Mouse (Mus musculus) MEL (cell line): ENCODE data around the gene Tubal3. TPM values are rescaled to one million over a fixed set of nuclear protein-coding genes. Genes with fewer than 3 reads are reported as not detected.

Source experiments
- DNase-seq: peaks from one replicate; pipeline ENCODE4 v3.0.0; 2011; ENCODE audit warnings: low read depth, low spot score
- H3K27ac ChIP-seq: 2 replicates; pipeline ENCODE4 v1.5.1; 2012; ENCODE audit warnings: low read depth, mild to moderate bottlenecking, control low read depth, low read length, moderate library complexity; ENCODE audit not compliant: control insufficient read depth
- H3K27me3 ChIP-seq, 2 experiments: fragments of 150-350 bp in 1 of 2; sonication (generic) in 1 of 2; 2 replicates each; pipeline ENCODE4 v1.6.1; 2012; ENCODE audit warnings: low read length in 2 of 2, mild to moderate bottlenecking in 2 of 2, improper control_type of control experiment in 1 of 2, moderate library complexity in 1 of 2; ENCODE audit not compliant: insufficient read depth in 2 of 2, control insufficient read depth in 1 of 2
- H3K36me3 ChIP-seq, 2 experiments: 2 replicates each; pipeline ENCODE4 v1.6.1; 2012 to 2014; ENCODE audit warnings: low read length in 2 of 2, improper control_type of control experiment in 1 of 2, inconsistent platforms in 1 of 2, mild to moderate bottlenecking in 1 of 2; ENCODE audit not compliant: insufficient read depth in 2 of 2, control insufficient read depth in 1 of 2
- H3K4me1 ChIP-seq, 2 experiments: fragments of 150-350 bp in 1 of 2; sonication (generic) in 1 of 2; 2 replicates each; pipeline ENCODE4 v1.6.1; 2012; ENCODE audit warnings: low read length in 2 of 2, improper control_type of control experiment in 1 of 2, mild to moderate bottlenecking in 1 of 2; ENCODE audit not compliant: insufficient read depth in 2 of 2, control insufficient read depth in 1 of 2
- H3K4me3 ChIP-seq, 2 experiments: fragments of 150-350 bp in 1 of 2; sonication (generic) in 1 of 2; 2 replicates each; pipeline ENCODE4 v1.5.1; 2012; ENCODE audit warnings: low read depth in 2 of 2, low read length in 2 of 2, mild to moderate bottlenecking in 2 of 2, moderate library complexity in 2 of 2, control low read depth in 1 of 2, improper control_type of control experiment in 1 of 2; ENCODE audit not compliant: control insufficient read depth in 1 of 2, insufficient read depth in 1 of 2
- H3K79me2 ChIP-seq: 2 replicates; pipeline ENCODE4 v1.6.1; 2012; ENCODE audit warnings: mild to moderate bottlenecking, low read length, moderate library complexity; ENCODE audit not compliant: control insufficient read depth, poor library complexity, insufficient read depth
- H3K9ac ChIP-seq: 2 replicates; pipeline ENCODE4 v1.6.1; 2012; ENCODE audit warnings: low read depth, mild to moderate bottlenecking, control low read depth, low read length, moderate library complexity; ENCODE audit not compliant: control insufficient read depth, poor library complexity, severe bottlenecking
- H3K9me3 ChIP-seq: fragments of 150-350 bp; sonication (generic); replicated peaks from 2 replicates; pipeline ENCODE4 v1.6.1; 2012; ENCODE audit warnings: mild to moderate bottlenecking, low read length, improper control_type of control experiment, moderate library complexity; ENCODE audit not compliant: insufficient read depth
- BHLHE40 ChIP-seq: IDR thresholded peaks from 2 replicates; pipeline ENCODE4 v1.6.1; 2012; ENCODE audit warnings: low read depth, mild to moderate bottlenecking, inconsistent platforms, low read length, improper control_type of control experiment, borderline replicate concordance
- CHD1 ChIP-seq: IDR thresholded peaks from 2 replicates; pipeline ENCODE4 v1.6.1; 2012; ENCODE audit warnings: low read depth, mild to moderate bottlenecking, inconsistent platforms, low read length, improper control_type of control experiment
- E2F4 ChIP-seq: IDR thresholded peaks from 2 replicates; pipeline ENCODE4 v1.6.1; 2011; ENCODE audit warnings: low read depth, low read length, improper control_type of control experiment, borderline replicate concordance
- EP300 ChIP-seq, 2 experiments: IDR thresholded peaks; 2 replicates each; pipeline ENCODE4 v1.6.1; 2011; ENCODE audit warnings: improper control_type of control experiment in 2 of 2, low read length in 2 of 2, low read depth in 1 of 2, mild to moderate bottlenecking in 1 of 2
- GABPA ChIP-seq: IDR thresholded peaks from 2 replicates; pipeline ENCODE4 v1.6.1; 2012; ENCODE audit warnings: low read depth, mild to moderate bottlenecking, inconsistent platforms, low read length, improper control_type of control experiment, moderate library complexity
- HCFC1 ChIP-seq: IDR thresholded peaks from 2 replicates; pipeline ENCODE4 v1.6.1; 2012; ENCODE audit warnings: low read depth, mild to moderate bottlenecking, inconsistent platforms, low read length, improper control_type of control experiment, moderate library complexity
- MAFK ChIP-seq: IDR thresholded peaks from 2 replicates; pipeline ENCODE4 v1.6.1; 2011; ENCODE audit warnings: low read depth, mild to moderate bottlenecking, low read length, improper control_type of control experiment, borderline replicate concordance
- MAX ChIP-seq: IDR thresholded peaks from 2 replicates; pipeline ENCODE4 v1.6.1; 2011; ENCODE audit warnings: low read length, improper control_type of control experiment
- MXI1 ChIP-seq: IDR thresholded peaks from 2 replicates; pipeline ENCODE4 v1.6.1; 2011; ENCODE audit warnings: mild to moderate bottlenecking, low read depth, low read length, improper control_type of control experiment
- MYB ChIP-seq: IDR thresholded peaks from 2 replicates; pipeline ENCODE4 v1.6.1; 2011; ENCODE audit warnings: mild to moderate bottlenecking, low read depth, low read length, improper control_type of control experiment
- NELFE ChIP-seq: IDR thresholded peaks from 2 replicates; pipeline ENCODE4 v1.6.1; 2011; ENCODE audit warnings: low read depth, low read length, improper control_type of control experiment
- POLR2A ChIP-seq, 2 experiments: IDR thresholded peaks; 2 replicates each; pipeline ENCODE4 v1.6.1; 2011 to 2012; ENCODE audit warnings: low read length in 2 of 2, mild to moderate bottlenecking in 2 of 2, control low read depth in 1 of 2, improper control_type of control experiment in 1 of 2, low read depth in 1 of 2, moderate library complexity in 1 of 2; ENCODE audit not compliant: control insufficient read depth in 1 of 2, insufficient read depth in 1 of 2, poor library complexity in 1 of 2
- POLR2AphosphoS2 ChIP-seq: IDR thresholded peaks from 2 replicates; pipeline ENCODE4 v1.6.1; 2011; ENCODE audit warnings: low read length, improper control_type of control experiment
- SIN3A ChIP-seq: IDR thresholded peaks from 2 replicates; pipeline ENCODE4 v1.6.1; 2012; ENCODE audit warnings: low read length, improper control_type of control experiment, inconsistent platforms
- SMC3 ChIP-seq: IDR thresholded peaks from 2 replicates; pipeline ENCODE4 v1.6.1; 2011; ENCODE audit warnings: low read depth, low read length, improper control_type of control experiment
- TAL1 ChIP-seq: IDR thresholded peaks from 2 replicates; pipeline ENCODE4 v1.6.1; 2012; ENCODE audit warnings: mild to moderate bottlenecking, inconsistent platforms, low read length, moderate library complexity, mixed read lengths
- TBP ChIP-seq: IDR thresholded peaks from 2 replicates; pipeline ENCODE4 v1.8.0; 2011; ENCODE audit warnings: low read depth, low read length, improper control_type of control experiment
- TCF12 ChIP-seq: IDR thresholded peaks from 2 replicates; pipeline ENCODE4 v1.6.1; 2014; ENCODE audit warnings: low read depth, mild to moderate bottlenecking, inconsistent platforms, low read length, improper control_type of control experiment, moderate library complexity
- UBTF ChIP-seq: IDR thresholded peaks from 2 replicates; pipeline ENCODE4 v1.6.1; 2012; ENCODE audit warnings: low read depth, mild to moderate bottlenecking, inconsistent platforms, low read length, improper control_type of control experiment, moderate library complexity, borderline replicate concordance; ENCODE audit not compliant: insufficient read depth
- USF1 ChIP-seq: IDR thresholded peaks from 2 replicates; pipeline ENCODE4 v1.6.1; 2014; ENCODE audit warnings: low read depth, mild to moderate bottlenecking, inconsistent platforms, low read length, improper control_type of control experiment, moderate library complexity
- USF2 ChIP-seq, 2 experiments: IDR thresholded peaks; 2 replicates each; pipeline ENCODE4 v1.6.1; 2011 to 2012; ENCODE audit warnings: improper control_type of control experiment in 2 of 2, low read length in 2 of 2, borderline replicate concordance in 1 of 2, inconsistent platforms in 1 of 2, low read depth in 1 of 2, mild to moderate bottlenecking in 1 of 2; ENCODE audit not compliant: insufficient read depth in 1 of 2
- ZC3H11A ChIP-seq: IDR thresholded peaks from 2 replicates; pipeline ENCODE4 v1.6.1; 2012; ENCODE audit warnings: low read depth, mild to moderate bottlenecking, inconsistent platforms, low read length, improper control_type of control experiment
- ZKSCAN1 ChIP-seq: IDR thresholded peaks from 2 replicates; pipeline ENCODE4 v1.6.1; 2012; ENCODE audit warnings: low read depth, mild to moderate bottlenecking, inconsistent platforms, low read length, improper control_type of control experiment, moderate library complexity
- ZMIZ1 ChIP-seq: IDR thresholded peaks from 2 replicates; pipeline ENCODE4 v1.6.1; 2012; ENCODE audit warnings: low read depth, mild to moderate bottlenecking, inconsistent platforms, low read length, improper control_type of control experiment, moderate library complexity
- ZNF384 ChIP-seq: IDR thresholded peaks from 2 replicates; pipeline ENCODE4 v1.6.1; 2012; ENCODE audit warnings: low read depth, mild to moderate bottlenecking, inconsistent platforms, low read length, improper control_type of control experiment
- polyA plus RNA-seq, 2 experiments: library from polyadenylated mRNA; stranded (reverse) in 1 of 2; unstranded in 1 of 2; fragments of >175 nt in 1 of 2; fragments of >200 nt in 1 of 2; gene quantifications; 2 replicates each; pipeline versions ENCODE4 v1.2.1 to v1.2.4; 2012; ENCODE audit warnings: low replicate concordance in 2 of 2, low read depth in 1 of 2; ENCODE audit not compliant: insufficient read length in 2 of 2, insufficient read depth in 1 of 2, missing spikeins in 1 of 2
- total RNA-seq: library from RNA; depleted of rRNA; stranded (reverse); fragments of 300-350 nt; gene quantifications from 2 replicates; pipeline ENCODE4 v1.2.3, GENCODE M21; 2012; rRNA removed

The Tubal3 gene
- total RNA-seq (not detected in 2 replicates), polyA plus RNA-seq (not detected)

DNA sequence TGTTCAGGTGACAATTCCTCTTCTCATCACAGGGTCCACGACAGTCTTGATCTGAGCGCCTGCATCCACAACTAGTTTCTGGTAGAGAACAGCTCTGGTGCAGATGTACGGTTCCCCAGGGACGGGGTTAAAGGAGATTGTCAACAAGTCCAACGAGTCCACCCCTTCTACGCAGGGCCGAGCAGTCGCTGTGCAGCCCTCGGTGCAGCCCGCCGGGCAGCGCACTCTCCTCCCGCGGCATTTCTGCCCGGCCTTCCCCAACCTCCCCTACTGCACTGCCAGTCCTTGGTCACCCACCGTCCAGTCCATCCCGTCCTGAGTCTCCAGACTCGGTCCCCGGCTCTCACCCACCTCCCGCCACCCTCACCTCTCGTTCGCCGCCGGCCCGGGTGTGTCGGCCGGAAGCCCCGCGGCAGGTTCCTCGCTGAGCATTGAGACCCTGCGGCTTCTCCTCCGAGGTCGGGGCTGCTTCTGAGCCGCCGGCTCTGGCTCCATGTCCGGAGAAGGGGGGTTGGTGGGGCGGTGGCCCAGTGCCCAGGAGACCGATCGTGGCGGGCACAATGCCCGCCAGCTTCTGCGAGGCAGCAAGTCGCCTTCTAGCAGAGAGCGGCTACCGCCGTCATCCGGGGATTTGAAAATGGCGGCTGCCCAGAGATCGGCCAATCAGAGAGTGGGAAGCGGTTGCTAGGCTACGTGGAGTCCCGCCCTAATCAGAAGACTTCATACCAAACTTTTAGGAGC is at the start of gene Tubal3, which contains the start of gene Net1:
Gene Tubal3, plus strand, starts transcription at position 704 of the 741 bp plus-strand sequence.
Gene Net1, minus strand, starts transcription at position 650 of the 741 bp plus-strand sequence.
- Histone ChIP-seq H3K4me3 (peak within 1 kb of the TSS; percentile 75 to 89), H3K36me3 (peaks cover 0 to 18% of the 10 kb centered on the region in 2 experiments; a peak in 2 of 4 replicates), H3K9me3 (no peaks in the 10 kb centered on the region), H3K79me2 (peaks cover 15% of the 10 kb centered on the region), H3K27me3 (no peaks in the 10 kb centered on the region), H3K4me1 (peaks cover 11 to 13% of the 10 kb centered on the region in 2 experiments), H3K9ac (peak within 1 kb of the TSS; percentile 86), H3K27ac (peak within 1 kb of the TSS; percentile 34)
- TF ChIP-seq POLR2AphosphoS2, result peak; percentile 80
- TF ChIP-seq TCF12, result no peak
- peak; percentile 81; the same call in 1 of the 2 replicates for TF ChIP-seq UBTF
- no peak for TF ChIP-seq ZC3H11A
- peak; percentile 77 for TF ChIP-seq HCFC1
- TF ChIP-seq MAX, result no peak
- TF ChIP-seq ZKSCAN1, result no peak
- no peak for TF ChIP-seq EP300 (IDR thresholded peaks at IDR 0.05; ENCODE audit: low read depth in 1 of 2, low read length in 2 of 2)
- no peak for TF ChIP-seq CHD1
- TF ChIP-seq USF2 (IDR thresholded peaks at IDR 0.05; ENCODE audit: borderline replicate concordance in 1 of 2, insufficient read depth in 1 of 2, low read depth in 1 of 2, low read length in 2 of 2), result no peak
- TF ChIP-seq SIN3A, result peak; percentile 90
- TF ChIP-seq MAFK, result no peak
- peak; percentile 87; the same call in 1 of the 2 replicates for TF ChIP-seq E2F4
- no peak for TF ChIP-seq GABPA
- TF ChIP-seq USF1, result no peak
- peak; percentile 78 for TF ChIP-seq TBP
- no peak for TF ChIP-seq ZNF384
- peak; percentile 48; the same call in 1 of the 2 replicates for TF ChIP-seq ZMIZ1
- no peak for TF ChIP-seq TAL1
- no peak for TF ChIP-seq MYB
- peak; percentile 89 for TF ChIP-seq NELFE
- TF ChIP-seq MXI1, result peak; percentile 34
- no peak for TF ChIP-seq BHLHE40
- TF ChIP-seq SMC3, result no peak
- peak; percentile 81 to 95 for TF ChIP-seq POLR2A (IDR thresholded peaks at IDR 0.05; ENCODE audit: control insufficient read depth in 1 of 2, insufficient read depth in 1 of 2, low read depth in 1 of 2, low read length in 2 of 2, poor library complexity in 1 of 2)
- DNase-seq, result peak; percentile 94
